Mouse (Mus musculus) MEL (cell line): ENCODE results near the gene Nup205.

Experiments
- CTCF ChIP-seq, 3 experiments: IDR thresholded peaks in 2 of 3; conservative IDR thresholded peaks in 1 of 3; 2 replicates each; pipeline ENCODE4 v1.5.1; 2011 to 2012; ENCODE audit warnings: low read length in 3 of 3, low read depth in 2 of 3, mild to moderate bottlenecking in 2 of 3, improper control_type of control experiment in 1 of 3, inconsistent platforms in 1 of 3, mixed read lengths in 1 of 3, moderate library complexity in 1 of 3; ENCODE audit not compliant: control insufficient read depth in 1 of 3, insufficient read depth in 1 of 3, poor library complexity in 1 of 3, severe bottlenecking in 1 of 3
- MAX ChIP-seq: IDR thresholded peaks from 2 replicates; pipeline ENCODE4 v1.6.1; 2011; ENCODE audit warnings: low read length, improper control_type of control experiment
- RCOR1 ChIP-seq: IDR thresholded peaks from 2 replicates; pipeline ENCODE4 v1.6.1; 2012; ENCODE audit warnings: low read depth, mild to moderate bottlenecking, inconsistent platforms, low read length, improper control_type of control experiment
- ZNF384 ChIP-seq: IDR thresholded peaks from 2 replicates; pipeline ENCODE4 v1.6.1; 2012; ENCODE audit warnings: low read depth, mild to moderate bottlenecking, inconsistent platforms, low read length, improper control_type of control experiment

GRCm38 (mm10) chr6:35140351-35140750, 36.9 kb upstream of the Nup205 start:
- TF ChIP-seq RCOR1, result no peak
- TF ChIP-seq ZNF384, result no peak
- TF ChIP-seq CTCF (IDR thresholded peaks at IDR 0.05 in 2 of 3, conservative IDR thresholded peaks at IDR 0.05 in 1 of 3; ENCODE audit: control insufficient read depth in 1 of 3, insufficient read depth in 1 of 3, low read depth in 2 of 3, low read length in 3 of 3, poor library complexity in 1 of 3, severe bottlenecking in 1 of 3), result no peak
- TF ChIP-seq MAX, result no peak
